Mouse (Mus musculus) splenic B cell, adult 2 months (primary cell): Measurements from ENCODE around the gene Cenpt.

ENCODE experiments used
- DNase-seq: peaks from one replicate; pipeline ENCODE4 v3.0.0-alpha.2; 2011; ENCODE audit warnings: low read depth, low spot score
- H3K27me3 ChIP-seq: 2 replicates; pipeline ENCODE4 v1.6.1; 2012; ENCODE audit warnings: mild to moderate bottlenecking, low read length, moderate library complexity, mixed read lengths; ENCODE audit not compliant: control insufficient read depth, poor library complexity, insufficient read depth, severe bottlenecking
- H3K36me3 ChIP-seq: 2 replicates; pipeline ENCODE4 v1.6.1; 2012; ENCODE audit warnings: mild to moderate bottlenecking, low read length, moderate library complexity, mixed read lengths; ENCODE audit not compliant: control insufficient read depth, poor library complexity, insufficient read depth, severe bottlenecking

Gene Cenpt

GRCm38 (mm10) chr8:105804797-105805196, 48.3 kb downstream of the Cenpt start:
- Histone ChIP-seq H3K36me3 (0 out of 2 replicates have a peak, but pooled peaks cover 4% of the 10 kb centered on the region), H3K27me3 (no peaks in the 10 kb centered on the region)
- no peak for DNase-seq

GRCm38 (mm10) chr8:105801153-105801904, 51.7 kb downstream of the Cenpt start:
- H3K36me3 ChIP-seq, result 0 out of 2 replicates have a peak, but pooled peaks cover 4% of the 10 kb centered on the region
- no peak for DNase-seq

GRCm38 (mm10) chr8:105799091-105799812, 53.8 kb downstream of the Cenpt start:
- no peaks in the 10 kb centered on the region for H3K27me3 ChIP-seq
- no peaks in the 10 kb centered on the region for H3K36me3 ChIP-seq
- DNase-seq, result no peak

More at GRCm38 (mm10) chr8:105801153-105801904, 51.7 kb downstream of the Cenpt start:
- H3K27me3 ChIP-seq, result no peaks in the 10 kb centered on the region

- DNase-seq, result no peak
- H3K36me3 ChIP-seq, result no peaks in the 10 kb centered on the region
- H3K27me3 ChIP-seq, result no peaks in the 10 kb centered on the region
Observed at GRCm38 (mm10) chr8:105798408-105798807, 54.7 kb downstream of the Cenpt start.

- Histone ChIP-seq H3K27me3 (no peaks in the 10 kb centered on the region), H3K36me3 (no peaks in the 10 kb centered on the region)
- DNase-seq, result no peak
Observed at GRCm38 (mm10) chr8:105795785-105796184, 57.3 kb downstream of the Cenpt start.
